Mouse (Mus musculus): ENCODE data around the gene Wfdc11. TPM values are rescaled to one million over a fixed set of nuclear protein-coding genes. Genes with fewer than 3 reads are reported as not detected.
"Not testable (repeated sequence)": the region's sequence is repeated elsewhere in the genome, so short reads cannot be mapped to it uniquely, and the experiment has no call there.

The Wfdc11 gene
- not detected for total RNA-seq (2022)

DNA sequence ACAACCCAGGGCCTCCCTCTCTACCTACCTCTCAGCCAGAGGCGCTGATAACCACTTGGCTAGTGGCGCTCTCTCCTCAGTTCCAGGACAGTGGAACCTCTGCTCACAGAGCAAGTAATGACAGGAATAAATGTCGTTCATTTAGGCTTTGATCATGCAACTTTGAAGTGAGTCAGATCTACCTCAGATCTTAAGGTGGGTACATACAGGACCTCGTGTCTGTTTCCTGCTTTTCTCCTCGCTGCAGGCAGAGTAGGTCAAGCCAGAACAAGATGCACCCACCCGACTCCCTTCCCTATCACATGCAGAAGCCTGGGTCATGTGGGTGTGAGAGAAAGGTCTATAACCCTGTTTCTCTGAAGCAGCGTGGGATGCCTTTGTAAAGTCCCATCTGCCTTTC is at the start of gene Wfdc11:
TSS of gene Wfdc11 (minus strand) at position 101 of the 400 bp plus-strand sequence.
- DNase-seq (ENCODE audit: low spot score in 2 of 2) = no peak

DNA sequence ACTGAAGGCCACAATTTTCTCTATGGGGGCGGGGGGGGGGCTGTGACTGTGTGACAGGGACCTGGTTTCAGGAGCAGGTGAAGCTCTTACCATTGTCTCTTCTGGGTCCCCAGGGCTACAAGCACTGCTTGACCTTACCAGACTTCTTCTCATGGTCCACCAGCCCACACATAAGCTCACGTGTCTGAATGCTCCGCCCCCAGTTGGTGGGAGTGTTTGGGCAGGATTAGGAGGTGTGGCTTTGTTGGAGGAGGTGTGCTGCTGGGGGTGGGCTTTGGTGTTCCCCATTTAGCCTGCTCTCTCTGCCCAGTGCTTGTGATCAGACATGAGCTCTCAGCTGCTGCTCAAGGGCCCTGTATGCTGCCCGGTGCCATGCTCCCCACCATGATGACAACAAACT is 49.4 kb upstream of the Wfdc11 start:
- no peak for DNase-seq (ENCODE audit: low spot score in 2 of 2)

- DNase-seq (ENCODE audit: low spot score in 2 of 2) = not testable (repeated sequence)
These were observed 42.4 kb upstream of the Wfdc11 start for GRCm38 (mm10) chr2:164716194-164716786.

GRCm38 (mm10) chr2:164715005-164715404 is 41.1 kb upstream of the Wfdc11 start, which contains the start of gene Spint5:
Gene Spint5, plus strand, starts transcription at chr2:164715305.
- no peak for DNase-seq (ENCODE audit: low spot score in 2 of 2)

DNA sequence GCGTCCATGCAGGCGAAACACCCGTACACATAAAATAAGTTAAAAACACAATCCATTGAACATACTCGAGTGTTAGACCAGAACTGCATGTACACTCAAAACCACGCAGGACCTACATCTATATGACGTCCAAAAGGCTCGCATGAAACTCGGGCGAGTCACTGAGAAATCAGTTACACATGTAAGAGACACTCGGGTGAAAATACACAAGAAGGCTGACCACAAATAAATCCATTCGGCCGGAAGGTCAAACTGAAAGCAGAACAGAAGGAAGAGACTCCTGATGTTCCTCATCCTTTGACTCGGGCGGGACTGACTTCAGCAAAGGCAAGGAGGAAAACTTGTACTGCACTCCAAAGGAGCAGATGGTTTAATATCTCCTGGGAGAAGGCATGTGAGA is 32.1 kb upstream of the Wfdc11 start:
- no peak for DNase-seq (ENCODE audit: low spot score in 2 of 2)

- no peak for DNase-seq (ENCODE audit: low spot score in 2 of 2)
These were observed 31.4 kb upstream of the Wfdc11 start for GRCm38 (mm10) chr2:164705328-164705727.

- DNase-seq (ENCODE audit: low spot score in 2 of 2) = no peak
These were observed 30.3 kb upstream of the Wfdc11 start for GRCm38 (mm10) chr2:164704235-164704634.

- no peak for DNase-seq (ENCODE audit: low spot score in 2 of 2)
These were observed 27.9 kb upstream of the Wfdc11 start for GRCm38 (mm10) chr2:164701761-164702160.

GRCm38 (mm10) chr2:164700959-164701358 is 27.1 kb upstream of the Wfdc11 start:
- no peak for DNase-seq (ENCODE audit: low spot score in 2 of 2)

GRCm38 (mm10) chr2:164698201-164698600 is 24.3 kb upstream of the Wfdc11 start, which contains the start of gene Spint4:
Gene Spint4, plus strand, starts transcription at chr2:164698501.
- DNase-seq (ENCODE audit: low spot score in 2 of 2) = no peak

DNA sequence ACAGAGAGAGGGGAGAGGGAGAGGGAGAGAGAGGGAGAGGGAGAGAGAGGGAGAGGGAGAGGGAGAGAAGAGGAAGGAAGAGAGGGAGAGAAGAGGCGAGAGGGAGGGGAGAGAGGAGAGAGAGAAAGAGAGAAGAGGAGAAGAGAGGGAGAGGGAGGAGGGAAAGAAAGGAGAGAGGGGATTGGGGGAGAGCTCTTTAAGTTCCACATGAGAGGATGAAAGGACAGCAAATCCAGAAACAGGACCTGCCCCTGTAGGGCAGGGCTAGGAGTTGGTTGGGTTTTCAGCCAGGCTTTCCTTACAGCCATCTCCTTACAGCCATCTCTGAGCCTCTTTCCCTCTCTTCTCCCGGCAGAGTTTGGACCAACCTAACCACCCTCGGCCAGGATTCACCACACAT is 10.9 kb upstream of the Wfdc11 start, which contains the start of gene Wfdc13:
TSS of gene Wfdc13 (plus strand) at position 301 of the 400 bp plus-strand sequence.
- DNase-seq (ENCODE audit: low spot score in 2 of 2) = no peak

- DNase-seq (ENCODE audit: low spot score in 2 of 2) = no peak
These were observed 6.0 kb upstream of the Wfdc11 start for GRCm38 (mm10) chr2:164679906-164680305.

- peak; percentile 45 to 52 for DNase-seq (ENCODE audit: low spot score in 2 of 2)
These were observed 5.2 kb upstream of the Wfdc11 start for GRCm38 (mm10) chr2:164678848-164679625.

DNA sequence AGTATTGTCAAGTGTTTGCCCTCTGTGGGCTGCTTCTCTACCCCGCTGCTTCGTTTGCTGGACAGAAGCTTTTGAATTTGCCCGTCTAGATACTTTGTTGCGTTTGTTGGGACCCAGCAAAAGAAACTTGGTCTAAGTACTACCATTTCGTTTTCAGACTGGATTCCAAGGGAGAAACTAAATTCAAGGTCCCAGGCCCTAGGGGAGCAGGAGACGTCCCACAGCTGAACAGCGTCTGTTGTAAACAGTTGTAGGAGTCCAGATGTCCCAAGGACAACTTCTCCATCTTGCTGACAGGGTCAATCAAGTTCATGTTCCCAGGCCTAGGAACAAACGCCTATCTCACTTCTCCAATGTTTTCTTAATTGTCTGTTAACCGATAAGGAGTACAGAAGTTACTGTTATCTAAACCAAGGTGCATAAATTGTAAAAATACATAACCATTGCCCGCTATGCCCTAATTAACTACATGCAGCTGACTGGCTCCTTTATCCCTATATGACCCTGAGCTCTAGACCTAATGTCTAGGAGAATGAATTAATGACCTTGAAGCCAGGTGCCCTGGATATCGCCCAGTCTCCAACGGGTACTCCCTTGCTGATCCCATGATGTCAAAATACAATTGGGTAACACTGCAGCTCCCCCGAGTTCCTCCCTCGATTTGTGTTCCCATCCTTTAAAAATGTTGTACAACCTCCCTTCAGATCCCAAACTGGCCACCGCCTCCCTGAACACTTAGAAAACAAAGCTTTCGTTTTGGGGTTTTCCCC is 3.2 kb upstream of the Wfdc11 start:
- DNase-seq (ENCODE audit: low spot score in 2 of 2) = no peak

- DNase-seq (ENCODE audit: low spot score in 2 of 2) = no peak
These were observed 2.2 kb upstream of the Wfdc11 start for GRCm38 (mm10) chr2:164676103-164676502.

DNA sequence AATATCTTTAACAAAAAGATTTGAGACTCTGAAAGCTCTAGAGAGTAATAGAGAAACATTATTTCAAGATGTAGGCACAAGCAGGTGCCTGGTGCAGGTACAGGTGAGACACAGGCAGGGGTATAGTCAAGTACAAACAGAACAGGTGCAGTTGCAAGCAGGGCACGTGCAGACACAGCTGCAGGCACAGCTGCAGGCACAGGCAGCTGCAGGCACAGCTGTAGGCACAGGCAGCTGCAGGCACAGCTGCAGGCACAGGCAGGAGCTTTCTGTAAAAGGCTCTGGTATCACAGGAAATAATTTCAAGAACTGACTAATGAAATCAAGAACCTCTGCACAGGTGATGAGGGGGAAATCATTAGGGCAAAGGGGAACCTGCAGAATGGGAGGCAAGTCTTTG is 2.9 kb downstream of the Wfdc11 start:
- no peak for DNase-seq (ENCODE audit: low spot score in 2 of 2)

- no peak for DNase-seq (ENCODE audit: low spot score in 2 of 2)
These were observed 3.6 kb downstream of the Wfdc11 start for GRCm38 (mm10) chr2:164670261-164670660.

DNA sequence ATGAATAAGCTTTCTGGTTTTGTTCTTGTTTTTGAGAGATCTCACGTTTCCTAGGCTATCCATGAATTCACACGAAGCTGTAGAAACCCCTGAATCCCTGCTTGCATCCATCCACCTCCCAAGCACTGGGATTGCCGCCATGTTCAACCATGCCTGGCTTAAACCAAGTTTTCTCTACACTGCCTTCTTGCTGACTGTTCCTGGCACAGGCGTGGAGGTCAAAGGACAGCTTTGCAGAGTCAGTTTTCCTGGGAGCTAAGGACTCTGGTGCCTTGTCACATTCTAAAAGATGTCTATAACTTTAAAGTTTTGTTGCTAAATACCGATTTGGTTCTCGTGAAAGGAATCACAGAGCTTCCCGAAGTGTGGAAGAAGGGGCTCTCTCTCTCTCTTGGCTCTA is 9.0 kb downstream of the Wfdc11 start:
- DNase-seq (ENCODE audit: low spot score in 2 of 2) = no peak

DNA sequence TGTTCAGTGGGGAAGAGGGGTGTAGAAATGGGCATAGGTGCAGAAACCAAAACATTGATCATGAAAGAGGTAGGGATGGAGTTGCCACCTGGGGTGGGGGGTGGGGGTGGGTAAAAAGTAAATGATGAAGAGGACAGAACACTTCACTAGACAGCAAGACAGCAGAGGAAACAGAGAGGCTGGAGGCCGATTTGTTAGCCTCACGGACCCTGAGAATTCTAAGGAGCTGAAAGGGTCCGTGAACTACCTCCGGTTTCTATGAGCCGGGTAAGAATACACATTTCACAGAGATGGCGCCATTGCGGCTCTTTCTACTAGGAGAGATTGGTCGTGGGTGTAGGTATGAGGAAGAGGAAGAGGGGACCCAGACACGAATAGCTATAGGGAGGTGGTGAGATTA is 17.4 kb downstream of the Wfdc11 start, which contains the start of gene Wfdc9:
TSS of gene Wfdc9 (minus strand) at position 101 of the 400 bp plus-strand sequence.
- no peak for DNase-seq (ENCODE audit: low spot score in 2 of 2)

DNA sequence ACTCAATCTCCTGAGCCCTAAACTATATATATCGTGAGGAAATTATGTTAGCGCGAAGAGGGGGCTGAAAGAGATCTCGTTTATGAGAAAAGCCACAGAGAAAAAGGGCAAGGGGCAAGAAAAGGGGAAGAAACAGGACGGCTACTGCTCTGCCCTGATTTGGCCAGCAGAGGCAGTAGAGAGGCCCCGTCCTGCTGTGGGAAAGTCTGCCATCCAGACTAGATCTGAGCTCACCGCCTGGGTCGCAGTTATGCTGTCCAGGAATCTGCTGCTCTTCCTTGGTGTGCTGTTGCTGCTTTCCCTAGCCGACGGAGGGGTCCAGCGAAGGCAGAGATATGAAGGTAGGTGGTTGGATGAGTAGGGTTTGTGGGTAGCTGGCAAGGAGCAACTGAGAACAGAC is 18.0 kb downstream of the Wfdc11 start, which contains the start of gene Wfdc10:
TSS of gene Wfdc10 (plus strand) at position 189 of the 400 bp plus-strand sequence.
- DNase-seq (ENCODE audit: low spot score in 2 of 2) = no peak

DNA sequence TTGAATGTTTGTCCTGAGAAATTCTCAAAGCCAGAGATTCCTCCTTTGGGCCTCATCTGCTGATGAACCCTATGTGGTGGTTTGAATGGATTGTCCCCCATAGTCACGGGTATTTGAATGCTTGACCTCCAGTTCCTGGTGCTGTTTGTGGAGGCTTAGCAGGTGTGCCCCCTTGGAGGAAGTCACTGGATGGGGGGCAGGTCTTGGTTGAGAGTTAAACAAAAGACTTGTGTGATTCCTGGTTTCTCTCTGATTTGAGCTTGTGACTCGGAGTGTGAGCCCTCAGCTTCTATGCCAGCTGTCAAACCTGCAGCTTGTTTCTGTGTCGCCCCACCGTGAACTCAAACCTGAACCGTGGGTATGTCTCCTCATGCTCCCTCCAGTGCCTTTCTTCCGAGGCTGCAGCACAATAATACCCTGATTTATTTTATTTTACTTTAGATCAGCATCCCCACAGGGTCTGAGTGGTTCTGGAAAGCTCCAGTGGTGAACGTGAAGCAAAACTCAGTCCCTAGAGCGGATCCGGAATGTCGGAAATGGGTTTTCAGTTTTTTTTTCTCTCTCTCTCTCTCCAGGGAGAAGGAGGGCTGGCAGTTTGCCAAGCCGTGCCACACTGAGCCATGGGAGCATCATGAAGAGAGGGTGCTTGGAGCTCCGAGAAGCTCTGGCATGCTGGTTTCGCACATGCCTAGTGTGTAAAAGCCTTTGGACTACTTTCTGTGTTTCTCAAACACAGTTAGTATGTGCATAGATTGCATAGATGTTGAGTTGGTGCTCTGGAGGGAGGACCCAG is 31.8 kb downstream of the Wfdc11 start:
- no peak for DNase-seq (ENCODE audit: low spot score in 2 of 2)

Measured in gastrocnemius, adult 8-10 months (tissue).